Mouse (Mus musculus) hindbrain, embryonic 13.5 days (tissue): ENCODE measurements around the gene Peli1. TPM values are rescaled to one million over a fixed set of nuclear protein-coding genes. Genes with fewer than 3 reads are reported as not detected.

ENCODE experiments used
- ATAC-seq: fragments of 200-750 bp; cut with Nextera tagmentation; 2 replicates; pipeline ENCODE4 v1.8.0; 2017; ENCODE audit warnings: moderate TSS enrichment; ENCODE audit not compliant: low FRiP score
- H3K27ac ChIP-seq: fragments of 300-500 bp; sonication (generic); 2 replicates; pipeline ENCODE4 v1.5.1; 2015; ENCODE audit warnings: inconsistent platforms, mild to moderate bottlenecking, moderate library complexity
- H3K27me3 ChIP-seq: fragments of 300-500 bp; sonication (generic); 2 replicates; pipeline ENCODE4 v1.6.1; 2015; ENCODE audit warnings: mild to moderate bottlenecking, inconsistent platforms
- H3K36me3 ChIP-seq: fragments of 300-500 bp; sonication (generic); 2 replicates; pipeline ENCODE4 v1.6.1; 2015; ENCODE audit warnings: mild to moderate bottlenecking, inconsistent platforms
- H3K4me1 ChIP-seq: fragments of 300-500 bp; sonication (generic); replicated peaks from 2 replicates; pipeline ENCODE4 v1.6.1; 2015; ENCODE audit warnings: inconsistent platforms
- H3K4me2 ChIP-seq: fragments of 300-500 bp; sonication (generic); 2 replicates; pipeline ENCODE4 v1.6.1; 2015; ENCODE audit warnings: inconsistent platforms, mild to moderate bottlenecking, moderate library complexity
- H3K4me3 ChIP-seq: fragments of 300-500 bp; sonication (generic); 2 replicates; pipeline ENCODE4 v1.5.1; 2015; ENCODE audit warnings: mild to moderate bottlenecking, inconsistent platforms
- H3K9ac ChIP-seq: fragments of 300-500 bp; sonication (generic); 2 replicates; pipeline ENCODE4 v1.6.1; 2015; ENCODE audit warnings: mild to moderate bottlenecking, inconsistent platforms
- H3K9me3 ChIP-seq: fragments of 300-500 bp; sonication (generic); 2 replicates; pipeline ENCODE4 v1.6.1; 2016; ENCODE audit warnings: inconsistent platforms
- WGBS: fragments of 180-500 bp; shearing (Covaris S2); methylation state at CpG from one replicate; pipeline ENCODE4 v1.1.7; 2015; 5-methylcytosine and 5-hydroxymethylcytosine counted together
- polyA plus RNA-seq: library from polyadenylated mRNA; unstranded; fragments of >200 nt; fragmentation: Nextera tagmentation; extraction: Ambion mirVana; gene quantifications from 2 replicates; pipeline ENCODE4 v1.2.1, GENCODE M21; 2015

Gene Peli1
- polyA plus RNA-seq, 1 experiment from 2014 or later: 87.1 TPM

DNA sequence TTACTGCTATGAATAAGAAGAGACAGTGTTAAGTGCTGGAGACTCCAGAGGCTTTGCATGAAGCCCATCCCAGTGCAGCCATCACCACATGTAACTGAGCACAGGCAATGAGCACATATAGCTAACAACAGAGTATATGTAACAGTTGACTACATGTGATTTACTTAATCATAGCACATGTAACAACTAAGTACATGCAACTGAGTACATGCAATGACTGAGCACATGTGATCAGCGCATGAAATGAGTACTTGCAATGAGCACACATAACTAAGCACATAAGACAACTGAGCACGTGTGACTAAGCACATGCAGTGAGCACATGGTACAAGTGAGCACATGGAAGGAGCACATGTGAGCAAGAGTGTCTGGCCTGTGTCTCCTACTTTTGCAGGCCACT, 29.0 kb upstream of the Peli1 start:
- Histone ChIP-seq H3K4me1 (peaks cover 5% of the 10 kb centered on the region; the same call in 1 of the 2 replicates), H3K27ac (no peak overlapping the region), H3K36me3 (no peaks in the 10 kb centered on the region), H3K4me3 (no peak overlapping the region), H3K4me2 (no peak overlapping the region), H3K9ac (no peak overlapping the region), H3K27me3 (no peaks in the 10 kb centered on the region), H3K9me3 (no peaks in the 10 kb centered on the region)
- 95% methylated on average over 2 of the region's 2 CpGs for WGBS
- no peak for ATAC-seq

DNA sequence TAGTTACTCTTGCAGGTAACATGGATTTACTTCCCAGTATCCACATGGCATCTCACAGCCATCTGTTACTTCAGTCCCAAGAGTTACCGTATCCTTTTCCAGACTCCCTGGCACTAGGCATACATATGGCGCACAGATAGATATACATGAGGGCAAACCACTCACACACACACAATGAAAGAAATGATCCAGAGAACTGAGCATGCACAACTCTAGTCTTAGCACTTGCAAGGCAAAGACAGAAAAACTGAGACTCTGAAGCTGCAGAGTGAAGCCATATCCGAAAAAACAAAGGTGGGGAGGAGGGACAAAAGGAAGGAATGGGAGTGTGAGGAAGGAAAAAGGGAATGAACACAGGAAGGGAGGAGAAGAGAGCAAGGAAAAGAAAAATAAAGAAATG, 27.8 kb upstream of the Peli1 start:
- WGBS: 92% methylated on average over 3 of the region's 3 CpGs
- H3K9me3 ChIP-seq: no peaks in the 10 kb centered on the region
- H3K27me3 ChIP-seq: no peaks in the 10 kb centered on the region
- H3K4me3 ChIP-seq: no peak overlapping the region
- no peak overlapping the region for H3K27ac ChIP-seq
- no peaks in the 10 kb centered on the region for H3K36me3 ChIP-seq
- no peak for ATAC-seq
- H3K4me2 ChIP-seq: no peak overlapping the region
- peaks cover 5% of the 10 kb centered on the region; the same call in 1 of the 2 replicates for H3K4me1 ChIP-seq
- H3K9ac ChIP-seq: no peak overlapping the region

GRCm38 (mm10) chr11:21079400-21079799, 11.7 kb upstream of the Peli1 start:
- 78% methylated on average over 2 of the region's 2 CpGs for WGBS

DNA sequence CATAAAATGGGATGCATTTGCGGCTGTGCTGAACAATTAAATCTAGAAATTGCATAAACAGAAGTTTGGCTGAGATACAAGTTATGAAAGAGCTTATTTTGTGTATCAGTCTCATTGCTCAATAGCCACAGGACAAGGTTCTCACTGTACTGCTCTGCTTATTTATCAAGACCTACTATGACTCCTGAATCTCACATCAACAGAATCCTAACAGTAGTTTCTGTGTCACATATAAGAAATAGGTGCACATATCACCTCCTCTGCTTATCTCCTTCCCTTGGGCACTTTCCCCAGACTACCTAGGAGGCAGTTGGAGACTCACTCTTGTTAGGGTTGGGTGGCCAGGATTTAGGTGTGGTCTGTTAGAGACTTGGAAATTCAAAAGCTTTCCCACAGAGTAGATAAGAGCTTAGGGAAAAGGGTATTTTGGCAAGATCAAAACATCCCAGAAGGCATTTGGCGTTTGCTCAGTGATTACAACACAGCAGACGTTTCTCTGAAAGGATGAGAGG, 11.2 kb upstream of the Peli1 start:
- Histone ChIP-seq H3K9me3 (no peaks in the 10 kb centered on the region), H3K36me3 (no peaks in the 10 kb centered on the region), H3K4me1 (no peaks in the 10 kb centered on the region), H3K27me3 (no peaks in the 10 kb centered on the region), H3K27ac (no peak overlapping the region), H3K4me3 (no peak overlapping the region), H3K4me2 (no peak overlapping the region), H3K9ac (no peak overlapping the region)
- 72% methylated on average over 3 of the region's 3 CpGs for WGBS
- ATAC-seq: no peak

More at GRCm38 (mm10) chr11:21079400-21079799, 11.7 kb upstream of the Peli1 start:
- no peak for ATAC-seq
- Histone ChIP-seq H3K9me3 (no peaks in the 10 kb centered on the region), H3K4me3 (no peak overlapping the region), H3K36me3 (no peaks in the 10 kb centered on the region), H3K9ac (no peak overlapping the region), H3K4me2 (no peak overlapping the region), H3K27ac (no peak overlapping the region), H3K27me3 (no peaks in the 10 kb centered on the region), H3K4me1 (no peaks in the 10 kb centered on the region)

GRCm38 (mm10) chr11:21081169-21081568, 9.9 kb upstream of the Peli1 start:
- Histone ChIP-seq H3K4me1 (no peaks in the 10 kb centered on the region), H3K4me3 (no peak overlapping the region), H3K4me2 (no peak overlapping the region), H3K27me3 (no peaks in the 10 kb centered on the region), H3K9me3 (no peaks in the 10 kb centered on the region), H3K9ac (no peak overlapping the region), H3K36me3 (no peaks in the 10 kb centered on the region), H3K27ac (no peak overlapping the region)
- WGBS: 93% methylated on average over 3 of the region's 3 CpGs
- no peak for ATAC-seq

GRCm38 (mm10) chr11:21082711-21083110, 8.4 kb upstream of the Peli1 start:
- Histone ChIP-seq H3K27ac (no peak overlapping the region), H3K4me3 (no peak overlapping the region), H3K4me2 (no peak overlapping the region), H3K9ac (no peak overlapping the region), H3K27me3 (no peaks in the 10 kb centered on the region), H3K36me3 (no peaks in the 10 kb centered on the region), H3K9me3 (no peaks in the 10 kb centered on the region), H3K4me1 (no peaks in the 10 kb centered on the region)
- ATAC-seq: no peak
- WGBS: 52% methylated on average over 2 of the region's 2 CpGs

DNA sequence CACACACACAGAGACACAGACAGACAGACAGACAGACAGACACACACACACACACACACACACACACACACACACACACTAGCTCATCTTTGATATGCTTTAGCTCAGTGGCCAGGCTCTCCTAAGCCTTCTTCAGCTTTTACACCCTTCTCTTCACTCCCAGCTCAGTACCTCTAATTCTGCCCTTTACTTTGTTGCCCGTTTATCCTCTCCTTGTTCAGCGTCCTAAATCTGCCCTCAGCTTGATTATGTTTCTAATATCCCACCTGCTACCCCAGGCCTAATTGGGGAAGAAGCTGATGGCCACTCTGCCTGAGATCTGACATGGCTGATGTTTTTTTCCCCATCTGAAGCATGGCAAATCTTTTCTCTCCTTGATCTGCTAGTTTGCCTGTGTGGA, 2.7 kb upstream of the Peli1 start:
- Histone ChIP-seq H3K4me3 (no peak overlapping the region), H3K27me3 (no peaks in the 10 kb centered on the region), H3K36me3 (no peaks in the 10 kb centered on the region), H3K4me1 (peaks cover 1% of the 10 kb centered on the region), H3K9ac (no peak overlapping the region), H3K4me2 (no peak overlapping the region), H3K27ac (no peak overlapping the region), H3K9me3 (no peaks in the 10 kb centered on the region)
- WGBS: 35% methylated on average over 2 of the region's 2 CpGs
- no peak for ATAC-seq

DNA sequence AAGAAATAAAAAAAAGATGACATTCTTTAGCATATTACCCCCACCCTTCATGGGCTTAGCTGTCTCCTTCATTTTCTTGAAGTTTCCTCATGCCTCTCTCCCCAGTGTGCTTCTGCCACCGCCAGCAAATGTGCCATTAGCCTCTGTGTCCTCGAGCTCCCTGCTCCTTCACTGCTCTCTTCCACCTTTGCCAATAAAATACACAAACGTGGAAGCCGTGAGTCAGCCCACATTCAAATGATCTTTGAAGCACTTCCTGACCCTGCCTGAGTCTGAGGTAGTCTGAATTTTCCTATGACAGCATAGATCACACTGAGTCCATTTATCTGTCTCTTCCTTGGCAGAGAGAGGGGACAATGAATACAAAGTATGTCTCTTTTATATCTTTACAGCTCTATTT, 1.5 kb upstream of the Peli1 start:
- H3K36me3 ChIP-seq: no peaks in the 10 kb centered on the region
- no peaks in the 10 kb centered on the region for H3K9me3 ChIP-seq
- no peak overlapping the region for H3K4me2 ChIP-seq
- WGBS: 78% methylated on average over 4 of the region's 4 CpGs
- ATAC-seq: no peak
- no peak overlapping the region for H3K4me3 ChIP-seq
- H3K27ac ChIP-seq: no peak overlapping the region
- H3K4me1 ChIP-seq: peaks cover 11% of the 10 kb centered on the region
- no peaks in the 10 kb centered on the region for H3K27me3 ChIP-seq
- H3K9ac ChIP-seq: no peak overlapping the region

- peaks cover 14% of the 10 kb centered on the region for H3K4me1 ChIP-seq
- H3K27me3 ChIP-seq: no peaks in the 10 kb centered on the region
- H3K27ac ChIP-seq: peak overlapping the region; percentile 99
- H3K4me3 ChIP-seq: peak overlapping the region; percentile 90
- H3K4me2 ChIP-seq: peak overlapping the region; percentile 62
- no peaks in the 10 kb centered on the region for H3K9me3 ChIP-seq
- ATAC-seq: peak; percentile 75
- under 1% methylated on average over 93 of the region's 99 CpGs for WGBS
- H3K9ac ChIP-seq: peak overlapping the region; percentile 100
- no peaks in the 10 kb centered on the region for H3K36me3 ChIP-seq
Observed at GRCm38 (mm10) chr11:21091428-21092405, 626 bp downstream of the Peli1 start.

DNA sequence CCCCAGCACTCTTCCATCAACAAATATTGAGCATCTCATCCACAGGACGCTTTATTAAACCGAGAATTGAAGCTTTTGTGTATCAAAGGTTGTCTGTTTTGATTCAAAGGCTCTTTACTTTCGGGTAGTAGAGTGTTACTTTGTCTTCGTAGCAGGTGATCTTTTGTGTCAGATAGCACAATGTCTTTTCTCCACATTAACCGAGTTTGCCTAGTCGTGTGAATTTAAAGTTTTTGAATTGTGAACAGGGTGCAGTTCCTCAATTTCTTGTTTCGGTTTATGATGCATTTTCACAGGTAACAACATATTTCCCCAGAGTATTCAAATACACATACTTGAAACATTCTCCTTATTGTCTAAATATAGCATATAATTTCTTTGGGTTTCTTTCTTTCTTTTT, 1.5 kb downstream of the Peli1 start:
- Histone ChIP-seq H3K4me3 (peak overlapping the region; percentile 90), H3K9ac (peak overlapping the region; percentile 100), H3K36me3 (no peaks in the 10 kb centered on the region), H3K27ac (no peak overlapping the region), H3K27me3 (no peaks in the 10 kb centered on the region), H3K9me3 (no peaks in the 10 kb centered on the region), H3K4me1 (peaks cover 14% of the 10 kb centered on the region), H3K4me2 (peak overlapping the region; percentile 62)
- 6% methylated on average over 7 of the region's 7 CpGs for WGBS
- no peak for ATAC-seq

DNA sequence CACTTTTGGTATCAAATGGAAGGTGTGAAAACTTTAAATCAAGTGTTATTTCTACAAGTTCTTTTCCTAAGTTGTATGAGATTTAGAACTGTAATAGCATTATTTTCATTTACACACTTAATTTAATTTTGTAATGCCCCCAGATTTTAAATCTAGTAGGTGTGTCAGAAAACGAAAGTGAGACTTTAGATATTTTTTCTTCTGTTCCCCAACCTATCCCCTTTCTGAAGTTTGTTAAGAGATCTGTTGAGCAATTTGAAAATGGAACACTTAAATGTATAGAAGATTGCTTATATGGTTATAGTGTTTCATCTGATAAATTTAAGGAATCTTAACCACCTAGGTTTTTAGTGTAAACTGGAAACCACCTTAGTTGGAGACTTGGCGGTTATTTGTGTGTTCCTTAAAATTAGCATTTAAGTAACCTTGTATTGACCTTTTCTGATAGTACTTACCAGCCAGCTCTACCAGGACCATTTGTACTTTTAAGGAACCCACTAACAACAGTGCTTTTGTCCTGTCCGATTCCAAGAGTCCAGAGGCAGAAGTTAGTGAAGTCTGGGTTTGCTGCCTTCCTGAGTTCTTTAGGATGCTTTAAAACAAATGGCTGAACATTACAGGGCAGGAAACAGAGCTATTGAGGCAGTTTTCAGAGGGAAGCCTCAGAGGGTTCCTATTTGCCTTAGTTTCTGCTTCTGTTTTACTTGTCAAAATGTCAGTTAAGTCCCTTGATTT, 2.2 kb downstream of the Peli1 start:
- 35% methylated on average over 3 of the region's 3 CpGs for WGBS

DNA sequence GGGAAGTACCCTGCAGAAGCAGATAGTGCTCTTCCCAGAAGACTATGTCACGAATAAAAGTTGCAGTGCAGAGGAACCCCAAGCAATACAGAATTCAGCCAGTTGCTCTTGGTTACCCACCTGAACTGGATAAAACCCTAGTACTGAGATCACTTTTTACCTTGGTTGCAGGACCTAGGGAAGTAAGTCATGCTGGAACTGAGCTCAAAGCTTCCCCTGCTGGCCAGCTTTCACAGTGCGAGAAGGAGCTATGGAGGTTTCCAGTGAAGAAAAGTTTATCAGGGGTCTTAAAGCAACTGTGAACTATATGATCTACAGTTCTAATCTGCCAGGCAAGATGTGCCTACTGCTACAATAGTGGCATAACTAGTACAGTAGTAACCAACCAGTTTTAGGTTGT, 5.5 kb downstream of the Peli1 start:
- H3K4me1 ChIP-seq: peaks cover 24% of the 10 kb centered on the region
- H3K4me2 ChIP-seq: no peak overlapping the region
- 95% methylated on average over 2 of the region's 2 CpGs for WGBS
- H3K27me3 ChIP-seq: no peaks in the 10 kb centered on the region
- no peak overlapping the region for H3K9ac ChIP-seq
- H3K4me3 ChIP-seq: no peak overlapping the region
- no peaks in the 10 kb centered on the region; the same call in 1 of the 2 replicates for H3K36me3 ChIP-seq
- ATAC-seq: no peak
- no peak overlapping the region for H3K27ac ChIP-seq
- H3K9me3 ChIP-seq: no peaks in the 10 kb centered on the region

More for the DNA sequence above, 2.2 kb downstream of the Peli1 start:
- Histone ChIP-seq H3K4me3 (peak overlapping the region; percentile 25), H3K27ac (no peak overlapping the region), H3K9ac (peak overlapping the region; percentile 40; the same call in 1 of the 2 replicates), H3K9me3 (no peaks in the 10 kb centered on the region), H3K4me1 (peaks cover 17% of the 10 kb centered on the region), H3K27me3 (no peaks in the 10 kb centered on the region), H3K4me2 (peak overlapping the region; percentile 58), H3K36me3 (no peaks in the 10 kb centered on the region)
- ATAC-seq: no peak
